Mouse (Mus musculus) cerebellum, adult 2 months (tissue): ENCODE data around the gene Gm20458.

Experiments
- CTCF ChIP-seq: fragments of 200-500 bp; IDR thresholded peaks from 2 replicates; pipeline ENCODE4 v1.5.1; 2011; ENCODE audit warnings: low read depth, mild to moderate bottlenecking, control low read depth, low read length, moderate library complexity, borderline replicate concordance; ENCODE audit not compliant: insufficient read depth
- POLR2A ChIP-seq: fragments of 200-500 bp; IDR thresholded peaks from 2 replicates; pipeline ENCODE4 v1.6.1; 2011; ENCODE audit warnings: low read length, control low read depth, borderline replicate concordance; ENCODE audit not compliant: insufficient read depth

GRCm38 (mm10) chr2:164436215-164436913, 24.4 kb upstream of the Gm20458 start:
- no peak for TF ChIP-seq CTCF
- TF ChIP-seq POLR2A, result no peak
